Mouse (Mus musculus) kidney, embryonic 14.5 days (tissue): ENCODE measurements around the gene Nkiras2. TPM values are rescaled to one million over a fixed set of nuclear protein-coding genes. Genes with fewer than 3 reads are reported as not detected.
"Not testable (repeated sequence)": the region's sequence is repeated elsewhere in the genome, so short reads cannot be mapped to it uniquely, and the experiment has no call there.

Experiments used
- ATAC-seq: fragments of 200-750 bp; cut with Nextera tagmentation; 2 replicates; pipeline ENCODE4 v1.8.0; 2017; ENCODE audit warnings: moderate number of reproducible peaks, mild to moderate bottlenecking, moderate TSS enrichment, moderate library complexity; ENCODE audit not compliant: low FRiP score, low TSS enrichment
- H3K27ac ChIP-seq: fragments of 300-500 bp; sonication (generic); 2 replicates; pipeline ENCODE4 v1.5.1; 2014; ENCODE audit warnings: low read depth, mild to moderate bottlenecking, low read length, moderate library complexity, mixed read lengths
- H3K27me3 ChIP-seq: fragments of 300-500 bp; sonication (generic); 2 replicates; pipeline ENCODE4 v1.6.1; 2014; ENCODE audit warnings: mild to moderate bottlenecking, low read length; ENCODE audit not compliant: control insufficient read depth, insufficient read depth
- H3K36me3 ChIP-seq: fragments of 300-500 bp; sonication (generic); 2 replicates; pipeline ENCODE4 v1.6.1; 2014; ENCODE audit warnings: low read length, mixed read lengths; ENCODE audit not compliant: control insufficient read depth, insufficient read depth
- H3K4me1 ChIP-seq: fragments of 300-500 bp; sonication (generic); 2 replicates; pipeline ENCODE4 v1.6.1; 2014; ENCODE audit warnings: low read length, mixed read lengths; ENCODE audit not compliant: control insufficient read depth, insufficient read depth
- H3K4me2 ChIP-seq: fragments of 300-500 bp; sonication (generic); replicated peaks from 2 replicates; pipeline ENCODE4 v1.6.1; 2014; ENCODE audit warnings: low read depth, mild to moderate bottlenecking, low read length
- H3K4me3 ChIP-seq: fragments of 300-500 bp; sonication (generic); 2 replicates; pipeline ENCODE4 v1.5.1; 2014; ENCODE audit warnings: mild to moderate bottlenecking, low read length
- H3K9ac ChIP-seq: fragments of 300-500 bp; sonication (generic); 2 replicates; pipeline ENCODE4 v1.6.1; 2014; ENCODE audit warnings: low read depth, mild to moderate bottlenecking, low read length, moderate library complexity
- H3K9me3 ChIP-seq: fragments of 300-500 bp; sonication (generic); 2 replicates; pipeline ENCODE4 v1.6.1; 2016; ENCODE audit warnings: low read length; ENCODE audit not compliant: control insufficient read depth
- WGBS: fragments of 180-500 bp; shearing (Covaris S2); extraction: QIAGEN DNeasy Blood & Tissue Kit; methylation state at CpG from one replicate; pipeline ENCODE4 v1.1.7; 2014; 5-methylcytosine and 5-hydroxymethylcytosine counted together
- polyA plus RNA-seq: library from polyadenylated mRNA; unstranded; fragments of >200 nt; fragmentation: Nextera tagmentation; extraction: Ambion mirVana; gene quantifications from 2 replicates; pipeline ENCODE4 v1.2.1, GENCODE M21; 2014

The Nkiras2 gene
- polyA plus RNA-seq, 1 experiment from 2014 or later = 67.6 TPM

DNA sequence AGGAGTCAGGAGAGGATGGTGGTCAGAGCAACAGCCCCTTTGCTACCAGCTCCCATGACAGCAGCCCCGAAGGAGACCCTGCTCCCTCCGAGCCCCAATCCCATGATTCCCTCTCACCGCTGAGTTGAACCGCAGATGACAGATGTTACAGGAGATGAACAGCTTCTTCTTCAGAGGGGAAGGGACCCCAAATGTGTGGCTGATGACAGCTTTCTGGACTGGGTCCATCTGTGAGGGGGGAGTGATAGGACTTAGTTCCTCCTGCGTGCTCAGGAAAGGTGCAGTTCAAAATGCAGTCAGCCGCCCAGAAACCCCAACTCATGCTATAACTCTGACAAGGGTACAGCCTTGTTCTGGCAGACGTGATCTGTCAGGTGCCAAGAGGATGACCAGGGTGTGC is 15.5 kb downstream of the Nkiras2 start:
- Histone ChIP-seq H3K4me1 (no peaks in the 10 kb centered on the region), H3K27me3 (peaks cover 8% of the 10 kb centered on the region), H3K4me2 (no peak overlapping the region), H3K4me3 (no peak overlapping the region), H3K9ac (no peak overlapping the region), H3K27ac (no peak overlapping the region), H3K36me3 (no peaks in the 10 kb centered on the region), H3K9me3 (no peaks in the 10 kb centered on the region)
- 70% methylated on average over 7 of the region's 7 CpGs for WGBS
- ATAC-seq = no peak

DNA sequence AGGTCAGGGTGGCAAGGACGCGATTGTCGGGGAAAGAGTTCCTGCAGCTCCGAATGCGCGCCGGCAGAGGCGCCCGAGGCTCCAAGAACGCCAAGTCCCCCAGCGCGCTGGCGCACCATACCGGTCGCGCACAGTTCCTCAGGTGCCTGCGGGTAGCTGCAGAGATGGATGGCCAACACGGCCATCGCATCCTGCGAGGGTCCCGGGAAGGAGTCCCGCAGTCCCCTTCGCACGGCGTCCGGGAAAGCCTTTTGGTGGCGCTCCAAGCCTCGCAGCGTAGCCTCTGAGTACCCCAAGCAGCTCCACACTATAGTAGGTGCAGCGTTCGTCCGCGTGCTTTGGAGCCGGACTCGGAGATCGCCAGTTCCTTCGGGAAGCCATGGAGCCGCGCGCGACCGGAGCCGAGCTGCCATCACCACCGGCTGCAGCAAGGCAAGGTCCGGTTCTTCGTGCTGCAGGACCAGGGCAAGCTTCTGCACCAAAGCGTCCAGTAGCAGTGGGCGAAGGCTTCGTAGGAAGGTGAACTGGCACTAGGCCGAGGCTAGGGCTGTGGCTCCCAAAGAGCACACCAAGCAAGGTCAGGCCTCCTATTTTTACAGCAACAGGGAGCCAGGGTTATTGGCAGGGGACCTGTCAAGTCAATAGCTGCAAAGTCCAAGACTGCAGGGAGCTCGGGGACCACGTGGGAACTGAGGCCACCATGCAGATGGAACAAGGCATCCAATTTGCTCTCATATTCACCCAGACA is 21.3 kb downstream of the Nkiras2 start:
- Histone ChIP-seq H3K4me2 (peak overlapping the region; percentile 68), H3K9ac (0 out of 2 replicates have a peak overlapping the region, but pooled peaks have one; percentile 14), H3K27me3 (peaks cover 10% of the 10 kb centered on the region), H3K4me3 (peak overlapping the region; percentile 29), H3K4me1 (no peaks in the 10 kb centered on the region), H3K27ac (no peak overlapping the region), H3K36me3 (no peaks in the 10 kb centered on the region), H3K9me3 (no peaks in the 10 kb centered on the region)
- WGBS = 9% methylated on average over 49 of the region's 52 CpGs
- ATAC-seq = peak; percentile 60

- no peaks in the 10 kb centered on the region for H3K9me3 ChIP-seq
- H3K4me3 ChIP-seq = no peak overlapping the region
- peaks cover 6% of the 10 kb centered on the region for H3K27me3 ChIP-seq
- H3K4me1 ChIP-seq = no peaks in the 10 kb centered on the region
- H3K27ac ChIP-seq = no peak overlapping the region
- H3K4me2 ChIP-seq = no peak overlapping the region
- no peak overlapping the region for H3K9ac ChIP-seq
- no peak for ATAC-seq
- no peaks in the 10 kb centered on the region for H3K36me3 ChIP-seq
- WGBS = 70% methylated on average over 15 of the region's 15 CpGs
Observed at GRCm38 (mm10) chr11:100643612-100644575, 24.9 kb downstream of the Nkiras2 start.

GRCm38 (mm10) chr11:100646265-100646664 is 27.2 kb downstream of the Nkiras2 start:
- peaks cover 15% of the 10 kb centered on the region for H3K27me3 ChIP-seq
- 8% methylated on average over 1 of the region's 1 CpGs for WGBS
- H3K4me2 ChIP-seq = no peak overlapping the region
- no peak overlapping the region for H3K9ac ChIP-seq
- no peaks in the 10 kb centered on the region for H3K36me3 ChIP-seq
- H3K9me3 ChIP-seq = no peaks in the 10 kb centered on the region
- no peak overlapping the region for H3K27ac ChIP-seq
- no peak overlapping the region for H3K4me3 ChIP-seq
- no peaks in the 10 kb centered on the region for H3K4me1 ChIP-seq
- ATAC-seq = no peak

- 84% methylated on average over 8 of the region's 8 CpGs for WGBS
- no peak overlapping the region for H3K9ac ChIP-seq
- H3K27ac ChIP-seq = no peak overlapping the region
- ATAC-seq = no peak
- H3K4me3 ChIP-seq = no peak overlapping the region
- H3K4me1 ChIP-seq = no peaks in the 10 kb centered on the region
- H3K9me3 ChIP-seq = no peaks in the 10 kb centered on the region
- no peak overlapping the region for H3K4me2 ChIP-seq
- H3K36me3 ChIP-seq = no peaks in the 10 kb centered on the region
- H3K27me3 ChIP-seq = peaks cover 16% of the 10 kb centered on the region
Observed at GRCm38 (mm10) chr11:100648405-100648804, 29.4 kb downstream of the Nkiras2 start.

GRCm38 (mm10) chr11:100651205-100651604 is 32.2 kb downstream of the Nkiras2 start:
- ATAC-seq = no peak
- no peaks in the 10 kb centered on the region for H3K9me3 ChIP-seq
- H3K9ac ChIP-seq = no peak overlapping the region
- H3K27ac ChIP-seq = no peak overlapping the region
- no peak overlapping the region for H3K4me2 ChIP-seq
- no peaks in the 10 kb centered on the region for H3K4me1 ChIP-seq
- WGBS = 18% methylated on average over 8 of the region's 8 CpGs
- no peaks in the 10 kb centered on the region for H3K36me3 ChIP-seq
- H3K4me3 ChIP-seq = no peak overlapping the region
- peaks cover 16% of the 10 kb centered on the region for H3K27me3 ChIP-seq

GRCm38 (mm10) chr11:100651748-100652147 is 32.7 kb downstream of the Nkiras2 start:
- H3K9me3 ChIP-seq = no peaks in the 10 kb centered on the region
- 19% methylated on average over 3 of the region's 3 CpGs for whole genome bisulfite sequencing
- H3K9ac ChIP-seq = no peak overlapping the region
- H3K4me3 ChIP-seq = no peak overlapping the region
- H3K27me3 ChIP-seq = peaks cover 16% of the 10 kb centered on the region
- no peaks in the 10 kb centered on the region for H3K36me3 ChIP-seq
- H3K4me2 ChIP-seq = no peak overlapping the region
- H3K4me1 ChIP-seq = no peaks in the 10 kb centered on the region
- H3K27ac ChIP-seq = no peak overlapping the region
- ATAC-seq = peak; percentile 53; the same call in 1 of the 2 replicates

DNA sequence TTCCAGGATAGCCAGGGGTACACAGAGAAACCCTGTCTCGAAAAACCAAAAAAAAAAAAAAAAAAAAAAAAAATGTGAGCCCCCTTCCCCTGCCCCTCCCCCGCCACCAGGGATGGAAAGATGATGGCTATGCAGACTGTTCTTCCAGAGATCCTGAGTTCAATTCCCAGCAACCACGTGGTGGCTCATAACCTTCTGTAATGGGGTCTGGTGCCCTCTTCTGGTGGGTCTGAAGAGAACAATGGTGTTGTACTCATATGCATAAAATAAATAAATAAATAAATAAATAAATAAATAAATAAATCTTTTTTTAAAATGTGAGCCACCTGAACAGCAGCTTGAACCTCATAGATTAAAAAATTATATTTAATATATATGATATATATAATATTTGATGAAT is 36.5 kb downstream of the Nkiras2 start:
- 57% methylated on average over 2 of the region's 3 CpGs for WGBS
- H3K36me3 ChIP-seq, H3K4me3 ChIP-seq, H3K9ac ChIP-seq, H3K27ac ChIP-seq, H3K4me2 ChIP-seq, H3K4me1 ChIP-seq, H3K9me3 ChIP-seq, ATAC-seq, H3K27me3 ChIP-seq: not testable (repeated sequence)

- Histone ChIP-seq H3K9me3 (no peaks in the 10 kb centered on the region), H3K9ac (no peak overlapping the region), H3K27me3 (no peaks in the 10 kb centered on the region), H3K4me3 (no peak overlapping the region), H3K36me3 (no peaks in the 10 kb centered on the region), H3K4me2 (peak overlapping the region; percentile 0; the same call in 1 of the 2 replicates), H3K4me1 (no peaks in the 10 kb centered on the region), H3K27ac (no peak overlapping the region)
- WGBS = 5% methylated on average over 6 of the region's 6 CpGs
- ATAC-seq = no peak; the same call in 1 of the 2 replicates
Observed at GRCm38 (mm10) chr11:100656458-100656857, 37.4 kb downstream of the Nkiras2 start.
